ENCODE assay signal across 18 mouse cellular contexts in the genomic region with DNA sequence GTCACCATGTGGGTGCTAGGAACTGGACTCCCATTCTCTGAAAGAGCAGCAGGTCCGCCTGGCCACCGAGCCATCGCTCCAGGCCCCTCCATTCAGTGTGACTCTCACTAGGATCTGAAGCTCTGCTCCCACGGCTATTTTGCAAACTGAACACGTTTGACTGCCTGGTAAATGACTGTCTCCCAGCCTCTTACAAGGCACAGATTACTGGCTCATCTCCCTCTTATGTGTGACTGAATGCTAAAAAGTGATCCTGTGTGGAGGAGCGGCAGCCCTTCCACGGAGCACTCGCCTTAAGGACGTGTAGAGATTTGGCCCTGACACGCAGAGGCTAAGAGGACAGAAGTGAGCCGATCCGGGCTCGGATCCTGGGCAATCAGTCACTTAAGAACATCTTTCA.
DNase-seq lines count a peak whose midpoint lies in the region; ATAC-seq lines count a peak whose summit lies in the region.
"Had no signal": no experiment of that assay in that cellular context is flagged by ENCODE, and none has a peak within 500 bp of the region (broad histone marks: within the 10 kb centered on the region; RNA-seq: fewer than 3 reads in every experiment).

No protein-coding gene starts in this region.

- no peak overlapping the region for H3K4me2 ChIP-seq in hindbrain, embryonic 11.5 days (replicated peaks; ENCODE audit: low read depth, low read length)
- no peak overlapping the region for H3K4me2 ChIP-seq in neural tube, embryonic 13.5 days
- H3K4me2 ChIP-seq in hindbrain, embryonic 13.5 days, result no peak overlapping the region
- no peak overlapping the region for H3K4me2 ChIP-seq in neural tube, embryonic 15.5 days
- H3K4me2 ChIP-seq: intestine, embryonic 15.5 days; midbrain, embryonic 12.5 days; neural tube, embryonic 12.5 days had no signal

- no peak for DNase-seq in hindbrain, embryonic 10.5 days (ENCODE audit: low spot score)
- no peak for DNase-seq in hindbrain, embryonic 11.5 days (ENCODE audit: low spot score)
- no peak for DNase-seq in neural tube, embryonic 10.5 days (ENCODE audit: extremely low spot score, low spot score)
- DNase-seq in ovary, postnatal 14 days (ENCODE audit: low spot score), result no peak
- DNase-seq in kidney, adult 11 months, result no peak
- DNase-seq: B cell, adult 2 months; cerebellum, adult 11-12 months; gastrocnemius, postnatal 25 days; heart, postnatal 10 days; right cerebral cortex, adult 18-20 months had no signal

- 0 out of 2 replicates have a peak overlapping the region, but pooled peaks have one; percentile 5 for H3K27ac ChIP-seq in hindbrain, embryonic 10.5 days
- H3K27ac ChIP-seq in hindbrain, embryonic 11.5 days (ENCODE audit: low read depth, low read length), result no peak overlapping the region
- H3K27ac ChIP-seq in neural tube, embryonic 13.5 days (replicated peaks), result peak overlapping the region; percentile 61
- H3K27ac ChIP-seq in hindbrain, embryonic 13.5 days, result peak overlapping the region; percentile 70
- H3K27ac ChIP-seq in neural tube, embryonic 15.5 days (replicated peaks), result peak overlapping the region; percentile 54
- H3K27ac ChIP-seq: intestine, embryonic 15.5 days; kidney, postnatal 0 days; midbrain, embryonic 12.5 days; neural tube, embryonic 12.5 days had no signal

- H3K36me3 ChIP-seq in hindbrain, embryonic 10.5 days, result no peaks in the 10 kb centered on the region; the same call in 1 of the 2 replicates
- no peaks in the 10 kb centered on the region for H3K36me3 ChIP-seq in hindbrain, embryonic 11.5 days (ENCODE audit: control insufficient read depth, insufficient read depth, low read length)
- H3K36me3 ChIP-seq in neural tube, embryonic 13.5 days, result no peaks in the 10 kb centered on the region
- H3K36me3 ChIP-seq in hindbrain, embryonic 13.5 days, result no peaks in the 10 kb centered on the region
- H3K36me3 ChIP-seq in neural tube, embryonic 15.5 days, result no peaks in the 10 kb centered on the region
- H3K36me3 ChIP-seq: intestine, embryonic 15.5 days; midbrain, embryonic 12.5 days; neural tube, embryonic 12.5 days had no signal

- ATAC-seq in hindbrain, embryonic 11.5 days (ENCODE audit: low FRiP score), result no peak
- no peak for ATAC-seq in neural tube, embryonic 13.5 days (ENCODE audit: low read depth)
- no peak for ATAC-seq in hindbrain, embryonic 13.5 days (ENCODE audit: low FRiP score)
- ATAC-seq in neural tube, embryonic 15.5 days (ENCODE audit: low FRiP score), result no peak
- ATAC-seq: intestine, embryonic 15.5 days; Patski had no signal

- H3K27me3 ChIP-seq in hindbrain, embryonic 10.5 days (ENCODE audit: insufficient read depth, poor library complexity, severe bottlenecking), result no peaks in the 10 kb centered on the region
- H3K27me3 ChIP-seq in hindbrain, embryonic 11.5 days (ENCODE audit: control insufficient read depth, insufficient read depth, low read length), result no peaks in the 10 kb centered on the region
- no peaks in the 10 kb centered on the region for H3K27me3 ChIP-seq in neural tube, embryonic 13.5 days
- H3K27me3 ChIP-seq in hindbrain, embryonic 13.5 days, result no peaks in the 10 kb centered on the region
- no peaks in the 10 kb centered on the region for H3K27me3 ChIP-seq in neural tube, embryonic 15.5 days (replicated peaks)
- H3K27me3 ChIP-seq: intestine, embryonic 15.5 days; midbrain, embryonic 12.5 days; neural tube, embryonic 12.5 days; Patski had no signal

- no peak overlapping the region for H3K9ac ChIP-seq in hindbrain, embryonic 11.5 days (ENCODE audit: low read depth, low read length)
- H3K9ac ChIP-seq in neural tube, embryonic 13.5 days, result no peak overlapping the region
- H3K9ac ChIP-seq in hindbrain, embryonic 13.5 days, result 0 out of 2 replicates have a peak overlapping the region, but pooled peaks have one; percentile 14
- no peak overlapping the region for H3K9ac ChIP-seq in neural tube, embryonic 15.5 days (replicated peaks)
- H3K9ac ChIP-seq: intestine, embryonic 15.5 days; midbrain, embryonic 12.5 days; neural tube, embryonic 12.5 days had no signal

- no peak overlapping the region for H3K4me3 ChIP-seq in hindbrain, embryonic 10.5 days
- no peak overlapping the region for H3K4me3 ChIP-seq in hindbrain, embryonic 11.5 days (ENCODE audit: low read depth, low read length)
- no peak overlapping the region for H3K4me3 ChIP-seq in neural tube, embryonic 13.5 days
- no peak overlapping the region for H3K4me3 ChIP-seq in hindbrain, embryonic 13.5 days
- no peak overlapping the region for H3K4me3 ChIP-seq in neural tube, embryonic 15.5 days (replicated peaks)
- H3K4me3 ChIP-seq: intestine, embryonic 15.5 days; midbrain, embryonic 12.5 days; neural tube, embryonic 12.5 days had no signal

- no peaks in the 10 kb centered on the region for H3K9me3 ChIP-seq in hindbrain, embryonic 10.5 days
- H3K9me3 ChIP-seq in hindbrain, embryonic 11.5 days (ENCODE audit: control insufficient read depth, low read length), result no peaks in the 10 kb centered on the region
- H3K9me3 ChIP-seq in neural tube, embryonic 13.5 days, result no peaks in the 10 kb centered on the region
- no peaks in the 10 kb centered on the region for H3K9me3 ChIP-seq in hindbrain, embryonic 13.5 days
- H3K9me3 ChIP-seq in neural tube, embryonic 15.5 days (replicated peaks), result no peaks in the 10 kb centered on the region
- H3K9me3 ChIP-seq: intestine, embryonic 15.5 days; midbrain, embryonic 12.5 days; neural tube, embryonic 12.5 days had no signal

- WGBS in hindbrain, embryonic 10.5 days, result 89% methylated on average over 13 of the region's 13 CpGs
- WGBS in hindbrain, embryonic 11.5 days, result 89% methylated on average over 13 of the region's 13 CpGs
- 79% methylated on average over 13 of the region's 13 CpGs for WGBS in neural tube, embryonic 13.5 days
- WGBS in hindbrain, embryonic 13.5 days, result 77% methylated on average over 13 of the region's 13 CpGs
- WGBS in neural tube, embryonic 15.5 days, result 68% methylated on average over 13 of the region's 13 CpGs

- H3K4me1 ChIP-seq in hindbrain, embryonic 10.5 days (replicated peaks), result peaks cover 30% of the 10 kb centered on the region
- 0 out of 2 replicates have a peak, but pooled peaks cover 2% of the 10 kb centered on the region for H3K4me1 ChIP-seq in hindbrain, embryonic 11.5 days (replicated peaks; ENCODE audit: control insufficient read depth, insufficient read depth, low read length)
- H3K4me1 ChIP-seq in neural tube, embryonic 13.5 days (replicated peaks), result peaks cover 27% of the 10 kb centered on the region
- H3K4me1 ChIP-seq in hindbrain, embryonic 13.5 days (replicated peaks), result peaks cover 35% of the 10 kb centered on the region
- peaks cover 13% of the 10 kb centered on the region for H3K4me1 ChIP-seq in neural tube, embryonic 15.5 days
